Mouse (Mus musculus) effector memory CD4-positive, alpha-beta T cell, adult 5 months (primary cell): ENCODE results near the gene Bin2. TPM values are rescaled to one million over a fixed set of nuclear protein-coding genes. Genes with fewer than 3 reads are reported as not detected.

ENCODE experiments used
- polyA plus RNA-seq: library from polyadenylated mRNA; unstranded; fragments of 100-300 nt; shearing (Covaris generic); gene quantifications from one replicate; pipeline ENCODE4 v1.2.1, GENCODE M21; 2017

Bin2 gene
- 705 TPM for polyA plus RNA-seq

DNA sequence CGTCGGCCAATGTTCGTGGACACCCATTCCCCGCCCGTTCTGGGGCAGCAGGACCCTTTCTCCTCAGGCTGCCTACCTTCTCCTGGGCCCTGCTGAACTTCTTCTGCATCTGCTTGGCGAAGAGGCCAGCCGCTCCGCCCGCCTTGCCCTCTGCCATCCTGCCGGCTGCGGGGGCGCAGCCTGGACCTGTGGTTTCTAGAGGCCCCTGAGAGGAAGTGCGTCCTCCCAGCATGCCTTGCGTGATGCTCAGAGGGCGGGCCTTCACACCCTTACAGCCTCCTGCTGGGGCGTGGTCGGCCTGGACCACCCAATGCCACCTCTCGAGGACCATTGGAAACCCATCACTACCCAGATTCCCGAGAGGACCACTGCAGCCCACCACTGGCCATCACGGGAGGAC is at the start of gene Bin2:
TSS of gene Bin2 (minus strand) at position 217 of the 400 bp plus-strand sequence.

DNA sequence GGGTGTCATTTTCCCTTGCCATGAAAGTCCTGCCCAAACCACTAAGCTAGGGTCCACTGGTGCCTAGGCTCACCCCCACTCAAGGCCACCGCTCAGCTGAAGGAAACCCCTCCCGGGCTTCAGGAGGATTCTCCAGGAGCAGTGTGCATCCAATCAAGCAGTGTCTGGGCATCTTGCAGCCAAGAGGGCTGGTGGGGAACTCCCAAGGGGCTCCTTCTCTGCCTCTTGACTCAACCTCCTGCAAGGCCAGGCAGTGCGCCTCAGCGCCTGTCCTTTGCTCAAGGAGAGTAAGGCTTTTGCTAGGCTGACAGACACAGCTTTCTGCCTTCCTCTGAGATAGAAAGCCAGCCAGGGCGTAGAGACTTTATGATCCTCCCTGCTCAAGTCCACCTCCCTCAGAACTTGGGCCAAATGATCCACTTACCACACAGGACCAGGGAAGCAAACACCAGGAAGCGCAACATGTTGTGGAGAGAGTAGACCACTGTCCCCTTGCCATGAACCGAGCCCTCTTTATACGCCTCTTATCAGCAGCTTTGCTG is 18.1 kb upstream of the Bin2 start, which contains the start of gene Cela1:
TSS of gene Cela1 (minus strand) at position 492 of the 542 bp plus-strand sequence.

GRCm38 (mm10) chr15:100636700-100637501 is 32.5 kb downstream of the Bin2 start, which contains the start of gene Smagp:
Gene Smagp, minus strand, starts transcription at chr15:100636940.

DNA sequence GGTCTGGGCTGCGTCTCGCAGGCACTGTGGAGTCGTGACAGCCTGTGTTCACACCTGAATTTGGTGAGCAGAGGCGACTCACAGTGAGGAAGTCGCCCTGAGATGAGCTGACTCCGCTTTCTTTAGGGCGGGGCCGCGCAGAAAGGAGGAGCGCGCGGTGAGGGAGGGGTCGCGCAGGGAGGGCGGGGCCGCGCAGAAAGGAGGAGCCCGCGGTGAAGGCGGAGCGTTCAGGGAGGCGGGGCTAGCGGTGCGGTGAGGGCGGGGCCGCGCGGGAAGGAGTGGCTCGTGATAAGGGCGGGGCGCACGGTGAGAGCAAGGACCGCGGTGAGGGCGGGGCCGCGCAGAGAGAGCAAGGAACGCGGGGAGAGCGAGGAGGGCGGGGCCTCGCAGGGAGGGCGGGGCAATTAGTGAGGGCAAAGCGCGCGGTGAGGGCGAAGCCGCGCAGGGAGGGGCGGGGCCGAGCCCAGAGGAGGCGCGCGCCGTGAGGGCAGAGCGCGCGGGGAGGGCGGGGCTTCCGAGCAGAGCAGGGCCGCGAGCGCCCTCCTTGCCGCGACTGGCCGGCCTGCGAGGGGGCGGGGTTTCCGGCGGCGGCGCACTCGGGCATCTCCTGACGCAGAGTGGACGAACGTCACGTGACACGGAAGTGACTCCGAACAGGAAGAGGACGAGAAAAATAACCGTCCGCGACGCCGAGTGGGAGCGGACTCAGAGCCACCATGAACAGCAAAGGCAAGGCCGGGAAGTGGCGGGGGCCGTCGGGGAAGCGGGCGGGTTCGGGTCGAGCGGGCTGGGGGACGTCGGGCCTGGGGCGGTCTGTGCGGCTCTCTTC is 54.1 kb downstream of the Bin2 start, which contains the start of gene Dazap2:
TSS of gene Dazap2 (plus strand) at position 354 of the 829 bp plus-strand sequence.

GRCm38 (mm10) chr15:100599276-100600046 is 69.9 kb downstream of the Bin2 start, which contains the start of gene Pou6f1:
Gene Pou6f1, minus strand, starts transcription at chr15:100599984.

Other genes starting within 250 kb of the Bin2 start
- gene Gm5475, start 247.4 kb downstream of the Bin2 start, polyA plus RNA-seq = 0.20 TPM
- 34.4 TPM for gene Slc11a2, start 244.5 kb downstream of the Bin2 start, polyA plus RNA-seq
- 32.7 TPM for gene Letmd1, start 200.5 kb downstream of the Bin2 start, polyA plus RNA-seq
- 8.8 TPM for gene Csrnp2, start 174.1 kb downstream of the Bin2 start, polyA plus RNA-seq
- gene Tfcp2, start 117.5 kb downstream of the Bin2 start, polyA plus RNA-seq = 6.4 TPM
- 179 TPM for gene Pou6f1, start 69.6 kb downstream of the Bin2 start, polyA plus RNA-seq
- gene Dazap2, start 54.2 kb downstream of the Bin2 start, polyA plus RNA-seq = 714 TPM
- not detected for gene Smagp, start 32.6 kb downstream of the Bin2 start, polyA plus RNA-seq
- 9.6 TPM for gene Cela1, start 18.4 kb upstream of the Bin2 start, polyA plus RNA-seq
- gene Galnt6, start 59.8 kb upstream of the Bin2 start, polyA plus RNA-seq = 163 TPM
- 11.0 TPM for gene Slc4a8, start 92.2 kb upstream of the Bin2 start, polyA plus RNA-seq
- 0.67 TPM for gene Scn8a, start 200.3 kb upstream of the Bin2 start, polyA plus RNA-seq